Mouse (Mus musculus): ENCODE data around the gene Dhx15. TPM values are rescaled to one million over a fixed set of nuclear protein-coding genes. Genes with fewer than 3 reads are reported as not detected.

The Dhx15 gene
- polyA plus RNA-seq, 1 experiment: 28.9 TPM

DNA sequence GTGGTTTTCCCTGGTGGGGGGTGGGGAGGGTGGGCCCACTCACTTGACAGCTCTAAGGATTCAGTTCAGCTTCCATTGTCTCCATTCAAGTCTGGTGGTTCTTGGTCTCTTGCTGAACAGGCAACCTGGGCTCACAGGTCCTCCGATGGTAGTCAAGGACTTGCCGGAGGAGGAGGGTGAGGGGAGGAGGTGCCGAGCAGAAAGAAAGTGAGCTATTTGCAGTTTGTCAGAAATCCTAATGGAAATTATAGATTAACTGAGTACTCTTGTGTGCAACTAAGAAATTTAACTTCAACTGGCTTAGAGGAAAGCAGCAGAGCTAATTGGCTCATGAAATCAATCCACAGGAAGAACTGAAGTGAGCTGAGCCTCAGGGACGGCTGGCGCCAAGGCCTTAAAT, 31.3 kb upstream of the Dhx15 start:
- Histone ChIP-seq H3K9me3 (no peaks in the 10 kb centered on the region), H3K4me1 (peaks cover 4% of the 10 kb centered on the region; the same call in 1 of the 2 replicates), H3K27me3 (replicated peaks) (peaks cover 5% of the 10 kb centered on the region), H3K4me3 (replicated peaks) (no peak overlapping the region), H3K36me3 (replicated peaks; ENCODE audit: low read length) (no peaks in the 10 kb centered on the region)
- TF ChIP-seq GATA1 (IDR thresholded peaks at IDR 0.05; ENCODE audit: borderline replicate concordance, low read length): no peak
- no peak for TF ChIP-seq FLI1 (IDR thresholded peaks at IDR 0.05; ENCODE audit: low read length)

DNA sequence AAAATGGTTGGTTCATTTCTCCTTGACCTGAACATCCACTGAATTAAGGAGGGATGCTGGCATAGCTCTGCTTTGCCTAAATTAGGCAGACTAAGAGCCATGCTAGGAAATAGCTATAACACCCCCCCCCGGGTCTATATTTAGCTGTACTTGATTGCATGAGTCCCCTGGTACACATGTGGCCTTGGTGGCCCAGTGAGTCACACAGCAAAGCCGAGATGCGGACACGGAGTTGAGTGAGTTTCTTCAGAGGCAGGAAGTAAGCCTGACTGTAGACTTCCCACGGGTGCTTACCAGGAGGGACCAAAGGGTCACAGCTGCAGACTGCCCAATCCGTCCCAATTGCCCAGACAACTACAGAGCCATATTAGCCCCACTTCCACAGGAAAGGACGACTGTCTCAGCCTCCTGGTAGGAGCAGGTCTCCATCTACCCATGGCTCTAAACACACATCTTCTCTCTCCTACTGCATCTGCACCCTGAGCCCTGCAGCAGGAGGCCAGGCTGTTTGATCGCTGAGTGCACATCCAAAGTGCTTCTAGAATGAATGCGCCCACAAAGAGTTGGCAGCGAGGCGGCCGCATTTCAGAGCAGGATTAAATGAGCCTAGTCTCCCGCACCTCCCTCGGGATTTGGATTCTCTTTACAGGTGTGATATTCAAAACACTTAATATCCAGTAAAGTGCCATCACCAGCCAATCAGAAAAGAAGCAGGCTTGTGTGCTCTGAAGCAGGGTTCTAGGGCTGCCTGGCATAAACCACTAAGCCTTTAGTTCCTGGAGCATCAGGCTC, 29.9 kb upstream of the Dhx15 start:
- no peak for TF ChIP-seq FLI1 (IDR thresholded peaks at IDR 0.05; ENCODE audit: low read length)
- Histone ChIP-seq H3K27me3 (replicated peaks) (peaks cover 5% of the 10 kb centered on the region), H3K36me3 (replicated peaks; ENCODE audit: low read length) (no peaks in the 10 kb centered on the region), H3K4me1 (peaks cover 4% of the 10 kb centered on the region; the same call in 1 of the 2 replicates), H3K9me3 (no peaks in the 10 kb centered on the region), H3K4me3 (replicated peaks) (no peak overlapping the region)

- H3K4me3 ChIP-seq (replicated peaks): no peak overlapping the region
- TF ChIP-seq GATA1 (IDR thresholded peaks at IDR 0.05; ENCODE audit: borderline replicate concordance, low read length) (no peak), FLI1 (IDR thresholded peaks at IDR 0.05; ENCODE audit: low read length) (no peak)
Observed at GRCm38 (mm10) chr5:52218238-52218637, 27.9 kb upstream of the Dhx15 start.

DNA sequence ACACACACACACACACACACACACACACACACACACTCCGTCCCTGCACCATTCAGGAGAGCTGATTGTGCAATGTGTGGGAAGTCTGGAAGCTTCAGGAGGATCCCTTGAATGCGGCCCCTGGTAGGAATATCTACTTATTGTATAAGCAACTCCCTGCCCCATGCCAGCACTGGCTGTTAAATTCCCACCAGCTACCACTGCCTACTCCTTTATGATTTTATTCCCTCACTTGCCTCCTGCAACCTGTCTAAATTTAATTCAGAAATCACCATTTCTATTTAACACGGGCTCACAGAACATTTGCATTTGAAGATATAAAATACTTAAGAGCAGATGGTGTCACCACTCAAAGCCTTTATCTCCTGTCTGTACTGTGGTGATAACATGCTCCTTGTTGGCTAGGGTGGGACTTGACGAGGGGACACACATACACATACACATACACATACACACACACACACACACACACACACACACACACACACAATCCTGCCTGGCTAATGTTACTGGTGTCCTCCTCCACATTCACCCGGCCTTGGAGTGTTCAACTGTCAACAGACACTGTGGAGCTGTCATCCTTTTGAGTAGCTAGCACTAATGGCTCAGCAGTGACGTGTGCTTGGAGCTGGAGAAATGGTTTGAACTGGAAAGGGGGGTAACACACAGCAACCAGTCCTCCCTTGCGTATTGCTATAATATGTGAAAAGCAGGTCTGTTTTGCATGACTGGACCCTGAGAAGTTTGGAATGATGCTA, 23.0 kb upstream of the Dhx15 start:
- Histone ChIP-seq H3K27me3 (replicated peaks) (no peaks in the 10 kb centered on the region), H3K9me3 (0 out of 2 replicates have a peak, but pooled peaks cover 5% of the 10 kb centered on the region), H3K36me3 (replicated peaks; ENCODE audit: low read length) (no peaks in the 10 kb centered on the region), H3K4me1 (no peaks in the 10 kb centered on the region), H3K4me3 (replicated peaks) (no peak overlapping the region)
- TF ChIP-seq GATA1 (IDR thresholded peaks at IDR 0.05; ENCODE audit: borderline replicate concordance, low read length) (no peak), FLI1 (IDR thresholded peaks at IDR 0.05; ENCODE audit: low read length) (no peak)

More at GRCm38 (mm10) chr5:52218238-52218637, 27.9 kb upstream of the Dhx15 start:
- Histone ChIP-seq H3K9me3 (0 out of 2 replicates have a peak, but pooled peaks cover 5% of the 10 kb centered on the region), H3K36me3 (replicated peaks; ENCODE audit: low read length) (no peaks in the 10 kb centered on the region), H3K4me1 (peaks cover 4% of the 10 kb centered on the region; the same call in 1 of the 2 replicates), H3K27me3 (replicated peaks) (peaks cover 5% of the 10 kb centered on the region)

- Histone ChIP-seq H3K27me3 (replicated peaks) (no peaks in the 10 kb centered on the region), H3K4me1 (peaks cover 46% of the 10 kb centered on the region), H3K4me3 (replicated peaks) (peak overlapping the region; percentile 98), H3K36me3 (replicated peaks; ENCODE audit: low read length) (peaks cover 30% of the 10 kb centered on the region), H3K9me3 (no peaks in the 10 kb centered on the region)
- TF ChIP-seq GATA1 (IDR thresholded peaks at IDR 0.05; ENCODE audit: borderline replicate concordance, low read length) (no peak), FLI1 (IDR thresholded peaks at IDR 0.05; ENCODE audit: low read length) (no peak)
Observed at GRCm38 (mm10) chr5:52191180-52191468, 810 bp upstream of the Dhx15 start.

DNA sequence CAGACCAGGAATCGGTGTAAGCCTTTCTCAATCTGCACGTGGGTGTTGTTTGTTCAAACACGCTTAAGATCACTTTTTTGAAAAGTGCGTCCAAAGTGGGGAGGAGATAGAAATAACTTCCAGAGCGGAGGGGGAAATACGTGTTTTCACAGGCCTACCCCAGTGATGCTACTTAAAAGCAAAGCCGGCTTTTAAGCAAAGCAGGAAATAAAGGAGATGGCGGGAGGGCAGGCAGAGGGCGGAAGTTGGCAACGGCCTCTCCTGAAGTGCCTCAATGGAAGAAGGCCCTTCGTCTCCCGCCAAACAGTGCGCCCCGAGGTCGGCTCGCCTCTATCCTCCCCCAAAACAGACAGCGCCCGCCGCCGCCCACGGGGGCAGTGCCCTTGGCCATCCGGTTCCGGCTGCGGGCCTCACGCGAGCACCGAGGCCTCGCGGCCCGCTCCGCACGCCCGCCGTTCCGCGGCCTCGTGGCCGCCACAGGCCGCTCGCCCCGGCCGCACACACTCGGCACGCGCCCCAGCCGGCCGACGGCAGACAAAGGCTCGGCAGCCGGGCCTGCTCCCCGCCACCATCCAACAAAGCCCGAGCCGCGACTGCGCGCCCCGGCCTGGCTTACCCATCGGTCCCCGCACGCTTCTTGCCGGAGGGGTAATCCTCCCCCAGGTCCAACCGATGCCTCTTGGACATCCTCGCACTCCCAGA, 499 bp downstream of the Dhx15 start:
- Histone ChIP-seq H3K9me3 (no peaks in the 10 kb centered on the region), H3K4me1 (peaks cover 49% of the 10 kb centered on the region), H3K27me3 (replicated peaks) (no peaks in the 10 kb centered on the region), H3K4me3 (replicated peaks) (peak overlapping the region; percentile 98), H3K36me3 (replicated peaks; ENCODE audit: low read length) (peaks cover 21% of the 10 kb centered on the region)
- TF ChIP-seq GATA1 (IDR thresholded peaks at IDR 0.05; ENCODE audit: borderline replicate concordance, low read length) (no peak), FLI1 (IDR thresholded peaks at IDR 0.05; ENCODE audit: low read length) (no peak)

- peaks cover 53% of the 10 kb centered on the region for H3K4me1 ChIP-seq
- H3K9me3 ChIP-seq: no peaks in the 10 kb centered on the region
- peak overlapping the region; percentile 98 for H3K4me3 ChIP-seq (replicated peaks)
- no peak for TF ChIP-seq GATA1 (IDR thresholded peaks at IDR 0.05; ENCODE audit: borderline replicate concordance, low read length)
- TF ChIP-seq FLI1 (IDR thresholded peaks at IDR 0.05; ENCODE audit: low read length): no peak
- peaks cover 23% of the 10 kb centered on the region for H3K36me3 ChIP-seq (replicated peaks; ENCODE audit: low read length)
- no peaks in the 10 kb centered on the region for H3K27me3 ChIP-seq (replicated peaks)
Observed at GRCm38 (mm10) chr5:52188206-52188605, 2.1 kb downstream of the Dhx15 start.

- Histone ChIP-seq H3K36me3 (replicated peaks; ENCODE audit: low read length) (peaks cover 62% of the 10 kb centered on the region), H3K27me3 (replicated peaks) (no peaks in the 10 kb centered on the region), H3K9me3 (no peaks in the 10 kb centered on the region), H3K4me1 (peaks cover 20% of the 10 kb centered on the region), H3K4me3 (replicated peaks) (no peak overlapping the region)
- TF ChIP-seq GATA1 (IDR thresholded peaks at IDR 0.05; ENCODE audit: borderline replicate concordance, low read length) (no peak), FLI1 (IDR thresholded peaks at IDR 0.05; ENCODE audit: low read length) (no peak)
Observed at GRCm38 (mm10) chr5:52177326-52177725, 13.0 kb downstream of the Dhx15 start.

GRCm38 (mm10) chr5:52168468-52168867, 21.8 kb downstream of the Dhx15 start:
- peaks cover 7% of the 10 kb centered on the region; the same call in 1 of the 2 replicates for H3K4me1 ChIP-seq
- H3K36me3 ChIP-seq (replicated peaks; ENCODE audit: low read length): peaks cover 73% of the 10 kb centered on the region
- no peak overlapping the region for H3K4me3 ChIP-seq (replicated peaks)
- H3K9me3 ChIP-seq: no peaks in the 10 kb centered on the region
- H3K27me3 ChIP-seq (replicated peaks): no peaks in the 10 kb centered on the region
- TF ChIP-seq FLI1 (IDR thresholded peaks at IDR 0.05; ENCODE audit: low read length) (no peak), GATA1 (IDR thresholded peaks at IDR 0.05; ENCODE audit: borderline replicate concordance, low read length) (no peak)
